Mouse (Mus musculus) midbrain, embryonic 14.5 days (tissue): ENCODE data around the gene Grin3b. TPM values are rescaled to one million over a fixed set of nuclear protein-coding genes. Genes with fewer than 3 reads are reported as not detected.

Experiments
- ATAC-seq: fragments of 200-750 bp; cut with Nextera tagmentation; 2 replicates; pipeline ENCODE4 v1.8.0; 2017; ENCODE audit warnings: moderate number of reproducible peaks, moderate library complexity; ENCODE audit not compliant: low FRiP score, low TSS enrichment
- DNase-seq: peaks from one replicate; pipeline ENCODE4 v3.0.0-alpha.2; 2015
- H3K27ac ChIP-seq: fragments of 300-500 bp; sonication (generic); replicated peaks from 2 replicates; pipeline ENCODE4 v1.5.1; 2014; ENCODE audit warnings: mild to moderate bottlenecking, low read depth, low read length, moderate library complexity
- H3K27me3 ChIP-seq: fragments of 300-500 bp; sonication (generic); 2 replicates; pipeline ENCODE4 v1.6.1; 2014; ENCODE audit warnings: low read length, control low read depth, mixed read lengths; ENCODE audit not compliant: control insufficient read depth, insufficient read depth
- H3K36me3 ChIP-seq: fragments of 300-500 bp; sonication (generic); 2 replicates; pipeline ENCODE4 v1.6.1; 2014; ENCODE audit warnings: low read length, control low read depth; ENCODE audit not compliant: control insufficient read depth, insufficient read depth
- H3K4me1 ChIP-seq: fragments of 300-500 bp; sonication (generic); 2 replicates; pipeline ENCODE4 v1.6.1; 2014; ENCODE audit warnings: mild to moderate bottlenecking, antibody characterized with exemption, low read length, control low read depth; ENCODE audit not compliant: control insufficient read depth, insufficient read depth
- H3K4me2 ChIP-seq: fragments of 300-500 bp; sonication (generic); 2 replicates; pipeline ENCODE4 v1.6.1; 2014; ENCODE audit warnings: mild to moderate bottlenecking, low read length, moderate library complexity
- H3K4me3 ChIP-seq: fragments of 300-500 bp; sonication (generic); replicated peaks from 2 replicates; pipeline ENCODE4 v1.5.1; 2014; ENCODE audit warnings: low read depth, low read length
- H3K9ac ChIP-seq: fragments of 300-500 bp; sonication (generic); replicated peaks from 2 replicates; pipeline ENCODE4 v1.6.1; 2014; ENCODE audit warnings: mild to moderate bottlenecking, low read length, moderate library complexity
- H3K9me3 ChIP-seq: fragments of 300-500 bp; sonication (generic); 2 replicates; pipeline ENCODE4 v1.6.1; 2016; ENCODE audit warnings: low read length, control low read depth, mixed read lengths; ENCODE audit not compliant: control insufficient read depth
- WGBS: fragments of 180-500 bp; shearing (Covaris S2); extraction: QIAGEN DNeasy Blood & Tissue Kit; methylation state at CpG from one replicate; pipeline ENCODE4 v1.1.7; 2014; 5-methylcytosine and 5-hydroxymethylcytosine counted together
- polyA plus RNA-seq: library from polyadenylated mRNA; unstranded; fragments of >200 nt; fragmentation: Nextera tagmentation; extraction: Ambion mirVana; gene quantifications from 2 replicates; pipeline ENCODE4 v1.2.1, GENCODE M21; 2014

The Grin3b gene
- polyA plus RNA-seq, 1 experiment from 2014 or later, result 0.39 TPM

DNA sequence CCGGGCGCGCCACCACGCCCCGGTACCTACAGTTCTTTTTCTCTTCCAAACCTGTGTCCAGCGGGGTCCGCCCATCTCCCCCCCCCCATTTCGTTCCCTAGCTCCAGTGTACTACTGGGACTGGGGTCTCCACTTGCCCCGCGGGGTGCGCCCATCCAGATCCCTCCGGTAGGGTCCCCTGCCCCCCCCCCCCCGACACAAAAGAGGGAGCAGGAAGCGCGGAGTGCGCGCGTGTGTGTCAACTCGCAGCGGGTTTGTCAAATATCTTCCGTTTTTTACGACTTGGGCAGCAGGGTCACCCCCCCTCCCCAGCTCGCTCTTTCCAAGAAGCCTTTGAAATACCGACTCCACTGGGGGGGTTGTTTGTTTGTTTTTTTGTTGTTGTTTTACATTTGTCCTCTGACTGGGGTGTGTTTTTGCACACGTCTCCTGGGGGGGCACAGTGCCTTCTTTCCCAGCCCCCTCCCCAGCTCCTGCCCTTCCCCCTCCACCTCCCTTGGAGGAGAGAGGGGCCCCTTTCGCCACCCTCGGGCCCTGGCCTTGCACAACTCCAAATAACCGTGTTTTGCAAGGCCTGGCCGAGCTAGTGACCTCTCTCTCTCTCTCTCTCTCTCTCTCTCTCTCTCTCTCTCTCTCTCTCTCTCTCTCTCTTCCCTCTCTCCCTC is 42.4 kb upstream of the Grin3b start:
- under 1% methylated on average over 28 of the region's 29 CpGs for WGBS
- peak overlapping the region; percentile 88 for H3K27ac ChIP-seq

DNA sequence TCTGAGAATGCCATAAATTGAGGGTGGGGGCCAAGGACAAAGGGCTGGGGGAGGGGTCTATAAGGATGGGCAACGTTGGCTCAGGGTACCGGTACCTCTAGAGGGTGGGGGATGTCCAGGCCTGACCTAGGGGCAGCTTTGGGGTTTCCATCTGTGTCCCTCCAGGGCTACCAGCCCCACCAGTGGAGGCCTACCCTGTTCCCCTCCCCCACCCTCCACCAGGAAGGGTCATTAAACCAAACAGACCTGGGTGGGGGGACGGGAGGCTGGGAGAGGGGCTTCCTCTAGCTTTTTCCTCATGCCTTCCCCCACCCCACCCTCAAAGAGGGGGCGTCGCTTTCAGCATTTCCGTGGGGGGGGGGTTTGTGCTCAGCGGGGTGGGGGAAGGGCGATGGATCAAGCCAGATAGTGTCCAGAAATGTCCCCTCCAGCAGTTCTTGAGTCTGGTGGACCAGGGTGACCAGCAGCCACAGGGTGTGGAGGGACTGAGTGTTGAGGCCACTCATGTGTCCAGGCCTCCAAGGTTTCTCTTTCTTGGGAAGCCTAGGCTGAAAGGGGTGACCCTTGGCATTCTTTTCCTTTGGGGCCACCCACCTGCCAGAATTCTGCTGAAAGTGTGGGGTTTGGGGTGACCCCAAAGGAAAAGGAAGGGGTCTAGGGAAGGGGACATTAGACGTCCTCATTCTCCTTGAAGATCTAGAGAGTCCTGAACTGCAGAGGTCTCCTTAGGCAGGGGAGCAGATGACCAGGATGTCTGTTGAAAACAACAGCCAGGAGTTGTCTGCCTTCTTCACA is 41.4 kb upstream of the Grin3b start:
- ATAC-seq (no peak), DNase-seq (peak; percentile 46)
- H3K9me3 ChIP-seq, result no peaks in the 10 kb centered on the region
- H3K4me2 ChIP-seq, result peak overlapping the region; percentile 88
- peaks cover 14% of the 10 kb centered on the region for H3K4me1 ChIP-seq
- H3K9ac ChIP-seq, result peak overlapping the region; percentile 77
- peak overlapping the region; percentile 88 for H3K27ac ChIP-seq
- 34% methylated on average over 9 of the region's 9 CpGs for WGBS
- peak overlapping the region; percentile 87 for H3K4me3 ChIP-seq
- no peaks in the 10 kb centered on the region for H3K27me3 ChIP-seq
- peaks cover 27% of the 10 kb centered on the region for H3K36me3 ChIP-seq

More for the DNA sequence above, 42.4 kb upstream of the Grin3b start:
- Histone ChIP-seq H3K9ac (peak overlapping the region; percentile 77), H3K9me3 (no peaks in the 10 kb centered on the region), H3K36me3 (peaks cover 21% of the 10 kb centered on the region), H3K4me2 (peak overlapping the region; percentile 88), H3K4me3 (peak overlapping the region; percentile 87), H3K4me1 (peaks cover 14% of the 10 kb centered on the region), H3K27me3 (peaks cover 8% of the 10 kb centered on the region)
- ATAC-seq (no peak), DNase-seq (peak; percentile 70)

DNA sequence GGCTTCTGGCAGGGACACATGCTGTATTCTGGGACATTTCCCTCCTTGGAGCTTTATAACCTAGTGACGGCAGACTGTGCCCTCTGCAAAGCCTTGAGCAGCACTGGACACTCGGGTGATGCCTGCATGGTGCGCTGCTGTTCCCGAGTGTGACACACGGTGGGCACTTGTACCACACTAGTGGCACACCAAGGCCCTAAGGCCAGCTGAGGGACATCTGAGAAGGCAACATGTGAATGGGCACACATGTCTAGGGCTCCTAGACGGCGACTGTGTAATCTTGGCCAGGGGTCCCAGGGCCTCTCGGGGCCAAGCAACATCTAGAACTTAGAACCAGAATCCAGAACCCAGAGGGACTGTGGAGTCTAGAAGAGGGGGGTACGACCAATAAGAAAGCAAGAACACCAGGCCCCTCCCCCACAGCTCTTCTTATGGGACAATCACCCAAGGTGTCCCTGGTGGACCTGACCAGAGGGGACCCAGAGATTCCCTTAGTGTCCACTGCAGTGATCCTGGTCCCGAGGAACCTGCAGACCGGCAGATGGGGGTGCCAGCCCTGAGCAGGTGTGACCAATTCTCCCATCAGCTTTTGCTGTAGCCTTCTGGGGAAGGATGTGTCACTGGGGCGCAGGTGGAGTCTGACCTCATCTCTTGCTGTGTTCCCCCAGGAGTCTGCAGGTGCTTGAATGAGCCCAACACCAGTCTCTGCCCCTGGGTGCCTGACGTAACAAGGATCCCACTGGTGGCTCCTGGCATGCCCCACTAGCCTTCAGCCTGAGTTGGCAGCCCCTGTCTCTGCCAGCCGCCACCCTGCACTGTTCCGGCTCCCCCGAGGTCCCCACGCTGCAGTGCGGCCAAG is 40.3 kb upstream of the Grin3b start:
- Histone ChIP-seq H3K36me3 (peaks cover 32% of the 10 kb centered on the region), H3K9ac (no peak overlapping the region), H3K4me1 (peaks cover 18% of the 10 kb centered on the region), H3K4me3 (no peak overlapping the region), H3K4me2 (0 out of 2 replicates have a peak overlapping the region, but pooled peaks have one; percentile 88), H3K27ac (no peak overlapping the region), H3K27me3 (no peaks in the 10 kb centered on the region), H3K9me3 (no peaks in the 10 kb centered on the region)
- ATAC-seq, result no peak
- WGBS, result 87% methylated on average over 18 of the region's 18 CpGs
- no peak for DNase-seq

DNA sequence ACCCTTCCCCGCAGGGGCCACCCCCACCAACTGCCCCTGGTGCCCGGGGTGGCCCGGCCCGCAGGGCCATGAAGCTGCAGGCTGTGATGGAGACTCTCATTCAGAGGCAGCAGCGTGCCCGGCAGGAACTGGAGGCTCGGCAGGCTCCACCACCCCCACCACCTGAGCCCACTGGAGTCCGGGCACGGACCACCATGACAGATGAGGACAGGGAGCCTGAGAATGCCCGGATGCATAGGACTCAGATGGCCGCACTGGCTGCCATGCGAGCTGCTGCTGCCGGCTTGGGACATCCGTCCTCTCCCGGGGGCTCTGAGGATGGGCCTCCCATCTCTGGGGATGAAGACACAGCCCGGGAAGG is 39.7 kb upstream of the Grin3b start:
- Histone ChIP-seq H3K9me3 (no peaks in the 10 kb centered on the region), H3K4me1 (peaks cover 17% of the 10 kb centered on the region), H3K9ac (no peak overlapping the region), H3K36me3 (peaks cover 32% of the 10 kb centered on the region), H3K27me3 (no peaks in the 10 kb centered on the region), H3K4me3 (no peak overlapping the region), H3K4me2 (no peak overlapping the region), H3K27ac (no peak overlapping the region)
- DNase-seq (no peak), ATAC-seq (no peak)
- 76% methylated on average over 16 of the region's 16 CpGs for WGBS

DNA sequence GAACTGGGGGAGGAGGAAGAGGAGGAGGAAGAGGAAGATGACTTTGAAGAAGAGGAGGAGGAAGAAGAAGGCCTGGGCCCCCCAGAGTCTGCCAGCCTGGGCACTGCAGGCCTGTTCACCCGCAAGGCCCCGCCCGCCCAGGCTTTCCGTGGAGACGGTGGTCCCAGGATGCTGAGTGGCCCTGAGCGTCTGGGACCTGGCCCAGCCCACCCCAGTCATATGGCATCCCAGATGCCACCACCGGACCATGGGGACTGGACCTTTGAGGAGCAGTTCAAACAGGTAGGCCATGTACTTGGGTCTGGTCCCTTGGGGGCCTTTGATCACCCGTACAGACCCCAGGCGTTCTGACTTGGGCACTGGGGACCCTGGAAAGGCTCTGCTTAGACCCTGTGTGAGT is 38.7 kb upstream of the Grin3b start:
- H3K4me2 ChIP-seq, result no peak overlapping the region
- WGBS, result 93% methylated on average over 9 of the region's 9 CpGs
- H3K9ac ChIP-seq, result no peak overlapping the region
- DNase-seq (no peak), ATAC-seq (no peak)
- H3K27me3 ChIP-seq, result no peaks in the 10 kb centered on the region
- no peak overlapping the region for H3K4me3 ChIP-seq
- H3K27ac ChIP-seq, result no peak overlapping the region
- peaks cover 11% of the 10 kb centered on the region for H3K4me1 ChIP-seq
- no peaks in the 10 kb centered on the region for H3K9me3 ChIP-seq
- H3K36me3 ChIP-seq, result peaks cover 32% of the 10 kb centered on the region

DNA sequence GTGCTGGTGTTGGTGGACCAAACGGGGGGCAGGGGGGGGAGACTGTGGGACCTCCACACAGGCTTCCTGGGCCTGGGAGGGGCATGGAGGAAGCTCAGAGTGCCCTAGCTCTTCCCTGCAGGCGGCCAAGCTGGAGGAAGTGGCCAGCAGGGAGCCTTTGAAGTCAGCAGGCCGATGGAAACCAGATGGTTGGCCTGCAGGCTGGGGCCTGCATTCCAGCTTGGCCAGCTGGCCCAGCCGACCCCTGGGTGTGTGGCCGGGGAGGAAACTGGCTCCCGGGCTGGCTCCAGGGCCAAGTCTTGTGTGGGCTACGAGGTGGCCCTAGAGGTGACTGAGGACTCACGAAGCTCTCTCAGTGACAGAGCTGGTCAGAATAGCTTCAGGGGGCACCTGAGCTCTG is 37.8 kb upstream of the Grin3b start:
- H3K4me2 ChIP-seq, result no peak overlapping the region
- H3K4me3 ChIP-seq, result no peak overlapping the region
- H3K36me3 ChIP-seq, result peaks cover 34% of the 10 kb centered on the region
- peaks cover 15% of the 10 kb centered on the region for H3K4me1 ChIP-seq
- H3K9ac ChIP-seq, result peak overlapping the region; percentile 16; the same call in 1 of the 2 replicates
- H3K9me3 ChIP-seq, result no peaks in the 10 kb centered on the region
- H3K27me3 ChIP-seq, result no peaks in the 10 kb centered on the region
- H3K27ac ChIP-seq, result peak overlapping the region; percentile 41
- ATAC-seq (no peak), DNase-seq (no peak)
- 21% methylated on average over 8 of the region's 8 CpGs for WGBS

DNA sequence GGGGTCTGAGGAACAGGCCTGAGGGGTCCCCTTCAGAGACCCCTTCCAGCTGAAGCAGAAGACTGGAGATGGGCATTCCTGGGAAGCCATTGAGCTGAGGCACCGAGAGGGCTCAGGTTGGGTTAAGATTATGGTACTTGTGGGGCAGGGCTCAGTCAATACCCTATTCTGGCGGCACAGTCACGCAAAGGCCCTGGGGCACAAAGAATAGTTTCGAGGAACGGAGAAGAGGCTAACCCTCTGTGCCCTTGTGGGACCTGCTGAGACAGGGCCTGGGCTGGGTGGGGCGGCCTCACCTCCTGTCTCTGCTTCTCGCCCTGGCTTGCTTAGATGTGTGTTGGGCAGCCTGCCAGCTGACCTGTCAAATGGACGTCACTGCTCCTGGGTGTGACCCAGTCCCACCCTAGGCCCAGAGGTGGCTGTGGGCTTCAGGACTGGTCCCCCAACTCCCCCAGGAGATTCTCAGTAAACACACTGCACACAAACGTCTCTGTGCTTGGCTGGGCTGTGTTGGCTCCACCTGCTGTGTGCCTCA is 37.3 kb upstream of the Grin3b start:
- ATAC-seq, result no peak
- H3K4me3 ChIP-seq, result no peak overlapping the region
- H3K9ac ChIP-seq, result no peak overlapping the region; the same call in 1 of the 2 replicates
- DNase-seq, result no peak
- peaks cover 15% of the 10 kb centered on the region for H3K4me1 ChIP-seq
- H3K27me3 ChIP-seq, result no peaks in the 10 kb centered on the region
- H3K4me2 ChIP-seq, result no peak overlapping the region
- H3K36me3 ChIP-seq, result peaks cover 34% of the 10 kb centered on the region
- WGBS, result 81% methylated on average over 9 of the region's 9 CpGs
- H3K9me3 ChIP-seq, result no peaks in the 10 kb centered on the region
- H3K27ac ChIP-seq, result peak overlapping the region; percentile 16

DNA sequence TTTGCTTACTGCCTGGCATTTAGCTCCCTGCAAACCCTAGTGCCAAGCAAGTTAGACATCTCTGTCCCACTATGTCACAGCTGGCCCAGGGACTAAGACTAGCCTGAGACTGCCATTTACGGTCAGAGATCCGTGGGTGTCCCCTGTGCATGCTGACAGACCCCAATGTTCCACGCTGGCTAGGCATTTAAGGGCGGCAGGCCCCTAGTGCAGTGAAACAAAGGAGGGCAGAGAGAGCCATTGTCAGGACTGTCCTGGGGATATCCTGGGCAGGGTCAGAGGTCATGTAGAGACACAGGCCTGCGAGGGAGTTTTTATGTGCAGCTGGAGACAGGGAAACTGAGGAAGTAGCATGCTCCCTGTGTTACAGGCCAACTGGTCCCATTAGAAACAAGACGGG is 36.7 kb upstream of the Grin3b start:
- DNase-seq, result no peak
- Histone ChIP-seq H3K9me3 (no peaks in the 10 kb centered on the region), H3K4me1 (peaks cover 14% of the 10 kb centered on the region), H3K27ac (0 out of 2 replicates have a peak overlapping the region, but pooled peaks have one; percentile 16), H3K27me3 (no peaks in the 10 kb centered on the region), H3K9ac (no peak overlapping the region; the same call in 1 of the 2 replicates), H3K4me2 (no peak overlapping the region), H3K4me3 (no peak overlapping the region), H3K36me3 (peaks cover 34% of the 10 kb centered on the region)
- no peak for ATAC-seq
- 28% methylated on average over 6 of the region's 6 CpGs for WGBS
